Mouse (Mus musculus) heart, postnatal 0 days (tissue): ENCODE results near the gene Zfp747.

Experiments
- CTCF ChIP-seq: IDR thresholded peaks from 2 replicates; pipeline ENCODE4 v1.5.1; 2016; ENCODE audit warnings: antibody characterized with exemption, control low read depth, low read depth
- EP300 ChIP-seq: IDR thresholded peaks from 2 replicates; pipeline ENCODE4 v1.6.1; 2016; ENCODE audit warnings: antibody characterized with exemption, low read depth

- TF ChIP-seq EP300 (no peak), CTCF (no peak)
These were observed 12.4 kb downstream of the Zfp747 start for GRCm38 (mm10) chr7:127363475-127363921.
